Mouse (Mus musculus) lung, adult 10 weeks (tissue): ENCODE measurements around the gene Sars2. TPM values are rescaled to one million over a fixed set of nuclear protein-coding genes. Genes with fewer than 3 reads are reported as not detected.

ENCODE experiments used
- polyA plus RNA-seq: library from polyadenylated mRNA; stranded (reverse); fragments of 350-450 nt; fragmentation: Illumina TruSeq; extraction: RNeasy Lipid Tissue Mini Kit (QIAGEN cat#74804); gene quantifications from one replicate; pipeline ENCODE4 v1.2.3, GENCODE M21; 2014; ENCODE audit warnings: low read depth, low replicate concordance; ENCODE audit not compliant: insufficient read depth

Sars2 gene
- polyA plus RNA-seq, result 3.8 TPM

GRCm38 (mm10) chr7:28741709-28742438, at the start of gene Sars2, which contains the start of gene Mrps12:
Gene Sars2 (plus strand): TSS chr7:28741992.
Gene Mrps12 (minus strand): TSS chr7:28741820.

GRCm38 (mm10) chr7:28692545-28693320, 49.1 kb upstream of the Sars2 start, which contains the start of gene Fbxo27:
Gene Fbxo27 (plus strand): TSS chr7:28692849.

GRCm38 (mm10) chr7:28716590-28717281, 25.1 kb upstream of the Sars2 start, which contains the start of gene Fbxo17:
Gene Fbxo17 (plus strand): TSS chr7:28716804.

GRCm38 (mm10) chr7:28756079-28756478, 14.3 kb downstream of the Sars2 start, which contains the start of gene Ccer2:
Gene Ccer2 (plus strand): TSS chr7:28756174.

GRCm38 (mm10) chr7:28766173-28766879, 24.5 kb downstream of the Sars2 start, which contains the start of gene Sirt2:
Gene Sirt2 (plus strand): TSS chr7:28766735.

GRCm38 (mm10) chr7:28767462-28767965, 25.7 kb downstream of the Sars2 start, which contains the start of gene Nfkbib:
Gene Nfkbib (minus strand): TSS chr7:28767512.

GRCm38 (mm10) chr7:28788307-28789195, 46.8 kb downstream of the Sars2 start, which contains the start of gene Rinl:
Gene Rinl (plus strand): TSS chr7:28788969.

Other genes with a start within 250 kb of the Sars2 start
- not detected for gene Ifnl2, start 231.5 kb upstream of the Sars2 start, polyA plus RNA-seq
- gene Ifnl3, start 219.2 kb upstream of the Sars2 start, polyA plus RNA-seq, result not detected
- not detected for gene Sycn, start 201.1 kb upstream of the Sars2 start, polyA plus RNA-seq
- 0.65 TPM for gene Nccrp1, start 194.7 kb upstream of the Sars2 start, polyA plus RNA-seq
- gene Samd4b, start 143.8 kb upstream of the Sars2 start, polyA plus RNA-seq, result 12.4 TPM
- gene Pak4, start 143.8 kb upstream of the Sars2 start, polyA plus RNA-seq, result 22.3 TPM
- not detected for gene Acp7, start 110.7 kb upstream of the Sars2 start, polyA plus RNA-seq
- gene Fbxo27, start 49.1 kb upstream of the Sars2 start, polyA plus RNA-seq, result 0.96 TPM
- 2.8 TPM for gene Fbxo17, start 25.2 kb upstream of the Sars2 start, polyA plus RNA-seq
- 66.0 TPM for gene Mrps12, start 172 bp upstream of the Sars2 start, polyA plus RNA-seq
- not detected for gene Ccer2, start 14.2 kb downstream of the Sars2 start, polyA plus RNA-seq
- 47.9 TPM for gene Sirt2, start 24.7 kb downstream of the Sars2 start, polyA plus RNA-seq
- 29.6 TPM for gene Nfkbib, start 25.5 kb downstream of the Sars2 start, polyA plus RNA-seq
- gene Rinl, start 47.0 kb downstream of the Sars2 start, polyA plus RNA-seq, result 16.0 TPM
- 124 TPM for gene Hnrnpl, start 66.5 kb downstream of the Sars2 start, polyA plus RNA-seq
- gene Ech1, start 83.2 kb downstream of the Sars2 start, polyA plus RNA-seq, result 181 TPM
- gene Lgals4, start 91.9 kb downstream of the Sars2 start, polyA plus RNA-seq, result 7.3 TPM
- gene Lgals7, start 121.9 kb downstream of the Sars2 start, polyA plus RNA-seq, result 4.1 TPM
- gene Capn12, start 139.4 kb downstream of the Sars2 start, polyA plus RNA-seq, result 0.07 TPM
- 93.9 TPM for gene Actn4, start 220.3 kb downstream of the Sars2 start, polyA plus RNA-seq
- gene Eif3k, start 239.9 kb downstream of the Sars2 start, polyA plus RNA-seq, result 297 TPM
- gene Map4k1, start 240.1 kb downstream of the Sars2 start, polyA plus RNA-seq, result 16.5 TPM